Mouse (Mus musculus) adrenal gland, adult (tissue): ENCODE results near the gene Slit3.

Experiments used
- DNase-seq, 2 experiments: peaks; one replicate each; pipeline ENCODE4 v3.0.0; 2022 to 2023; ENCODE audit warnings: low spot score in 1 of 2; ENCODE audit not compliant: inconsistent age in 2 of 2

The Slit3 gene

GRCm38 (mm10) chr11:35612262-35612896 lies 491.4 kb downstream of the Slit3 start:
- DNase-seq = peak; percentile 40 to 62

GRCm38 (mm10) chr11:35614530-35614929 lies 493.5 kb downstream of the Slit3 start:
- peak; percentile 54 to 65 for DNase-seq

- DNase-seq = no peak
Measured at GRCm38 (mm10) chr11:35619421-35619820, 498.4 kb downstream of the Slit3 start.

GRCm38 (mm10) chr11:35622736-35623135 lies 501.7 kb downstream of the Slit3 start:
- no peak for DNase-seq

- DNase-seq = peak; percentile 46 to 50
Measured at GRCm38 (mm10) chr11:35624515-35625270, 503.7 kb downstream of the Slit3 start.

GRCm38 (mm10) chr11:35625576-35625975 lies 504.6 kb downstream of the Slit3 start:
- peak in 1 of 2 experiments; percentile 30 for DNase-seq

GRCm38 (mm10) chr11:35626161-35626885 lies 505.3 kb downstream of the Slit3 start:
- peak; percentile 85 to 93 for DNase-seq

- peak; percentile 67 to 75 for DNase-seq
Measured at GRCm38 (mm10) chr11:35627815-35628214, 506.8 kb downstream of the Slit3 start.

- no peak for DNase-seq
Measured at GRCm38 (mm10) chr11:35632262-35632661, 511.2 kb downstream of the Slit3 start.

- no peak for DNase-seq
Measured at GRCm38 (mm10) chr11:35637102-35637501, 516.1 kb downstream of the Slit3 start.

- DNase-seq = no peak
Measured at GRCm38 (mm10) chr11:35638862-35639384, 517.9 kb downstream of the Slit3 start.

- DNase-seq = no peak
Measured at GRCm38 (mm10) chr11:35639428-35639827, 518.4 kb downstream of the Slit3 start.

- DNase-seq = no peak
Measured at GRCm38 (mm10) chr11:35651286-35651685, 530.3 kb downstream of the Slit3 start.

- DNase-seq = no peak
Measured at GRCm38 (mm10) chr11:35655836-35656235, 534.8 kb downstream of the Slit3 start.

GRCm38 (mm10) chr11:35657582-35657981 lies 536.6 kb downstream of the Slit3 start:
- no peak for DNase-seq

GRCm38 (mm10) chr11:35660967-35661366 lies 539.9 kb downstream of the Slit3 start:
- no peak for DNase-seq

GRCm38 (mm10) chr11:35662945-35663344 lies 541.9 kb downstream of the Slit3 start:
- DNase-seq = no peak

- DNase-seq = peak; percentile 21 to 46
Measured at GRCm38 (mm10) chr11:35663661-35664060, 542.6 kb downstream of the Slit3 start.

GRCm38 (mm10) chr11:35664991-35665390 lies 544.0 kb downstream of the Slit3 start:
- peak; percentile 60 to 73 for DNase-seq

- peak; percentile 55 to 72 for DNase-seq
Measured at GRCm38 (mm10) chr11:35667428-35667827, 546.4 kb downstream of the Slit3 start.

- peak; percentile 82 to 91 for DNase-seq
Measured at GRCm38 (mm10) chr11:35668138-35668537, 547.1 kb downstream of the Slit3 start.
